Mouse (Mus musculus) liver, embryonic 12.5 days (tissue): Measurements from ENCODE around the gene Klhl20. TPM values are rescaled to one million over a fixed set of nuclear protein-coding genes. Genes with fewer than 3 reads are reported as not detected.

Experiments used
- ATAC-seq: fragments of 200-750 bp; cut with Nextera tagmentation; 2 replicates; pipeline ENCODE4 v1.8.0; 2017; ENCODE audit warnings: moderate number of reproducible peaks, mild to moderate bottlenecking, moderate library complexity
- H3K27ac ChIP-seq: fragments of 300-500 bp; sonication (generic); 2 replicates; pipeline ENCODE4 v1.5.1; 2016; ENCODE audit warnings: mild to moderate bottlenecking
- H3K27me3 ChIP-seq: fragments of 300-500 bp; sonication (generic); replicated peaks from 2 replicates; pipeline ENCODE4 v1.6.1; 2016; ENCODE audit warnings: mild to moderate bottlenecking, moderate library complexity
- H3K36me3 ChIP-seq: fragments of 300-500 bp; sonication (generic); 2 replicates; pipeline ENCODE4 v1.6.1; 2016; ENCODE audit warnings: mild to moderate bottlenecking, moderate library complexity
- H3K4me1 ChIP-seq: fragments of 300-500 bp; sonication (generic); 2 replicates; pipeline ENCODE4 v1.6.1; 2016
- H3K4me2 ChIP-seq: fragments of 300-500 bp; sonication (generic); 2 replicates; pipeline ENCODE4 v1.6.1; 2016; ENCODE audit warnings: mild to moderate bottlenecking, moderate library complexity
- H3K4me3 ChIP-seq: fragments of 300-500 bp; sonication (generic); 2 replicates; pipeline ENCODE4 v1.5.1; 2016; ENCODE audit warnings: mild to moderate bottlenecking, moderate library complexity
- H3K9ac ChIP-seq: fragments of 300-500 bp; sonication (generic); 2 replicates; pipeline ENCODE4 v1.6.1; 2016; ENCODE audit warnings: mild to moderate bottlenecking, moderate library complexity
- H3K9me3 ChIP-seq: fragments of 300-500 bp; sonication (generic); replicated peaks from 2 replicates; pipeline ENCODE4 v1.6.1; 2016; ENCODE audit warnings: mild to moderate bottlenecking, moderate library complexity
- WGBS: fragments of 180-500 bp; shearing (Covaris S2); methylation state at CpG from one replicate; pipeline ENCODE4 v1.1.7; 2016; ENCODE audit not compliant: insufficient replicate concordance; 5-methylcytosine and 5-hydroxymethylcytosine counted together
- polyA plus RNA-seq: library from polyadenylated mRNA; unstranded; fragments of >200 nt; fragmentation: Nextera tagmentation; extraction: Ambion mirVana; gene quantifications from 2 replicates; pipeline ENCODE4 v1.2.1, GENCODE M21; 2016

Gene Klhl20
- polyA plus RNA-seq, 1 experiment from 2014 or later = 9.6 TPM

- Histone ChIP-seq H3K27me3 (peaks cover 19% of the 10 kb centered on the region), H3K27ac (no peak overlapping the region), H3K4me1 (peaks cover 5% of the 10 kb centered on the region), H3K36me3 (no peaks in the 10 kb centered on the region), H3K4me2 (no peak overlapping the region), H3K9ac (no peak overlapping the region), H3K4me3 (no peak overlapping the region), H3K9me3 (no peaks in the 10 kb centered on the region)
- ATAC-seq = no peak
- WGBS = 65% methylated on average over 9 of the region's 9 CpGs
Observed at GRCm38 (mm10) chr1:161140026-161140762, 8.9 kb upstream of the Klhl20 start.

DNA sequence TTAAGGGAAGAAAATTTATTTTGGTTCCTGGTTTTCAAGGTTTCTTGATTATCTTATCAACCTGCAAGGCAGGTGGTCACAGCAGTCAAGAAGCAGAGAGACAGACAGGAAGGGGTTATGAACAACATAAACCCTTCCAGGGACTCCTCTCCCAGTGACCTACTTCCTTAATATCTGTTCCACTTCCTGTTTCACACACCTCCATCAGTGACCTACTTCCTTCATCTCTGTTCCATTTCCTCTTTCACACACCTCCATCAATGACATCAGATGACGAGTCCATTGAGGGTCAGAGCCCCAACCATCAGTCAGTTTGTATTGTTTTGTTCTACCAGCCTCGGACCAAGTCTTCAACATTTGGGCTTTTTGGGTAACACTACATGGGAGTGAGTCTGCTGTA is 8.2 kb upstream of the Klhl20 start:
- WGBS = 55% methylated on average over 2 of the region's 2 CpGs
- Histone ChIP-seq H3K4me3 (no peak overlapping the region), H3K4me2 (no peak overlapping the region), H3K36me3 (no peaks in the 10 kb centered on the region), H3K9ac (no peak overlapping the region), H3K9me3 (no peaks in the 10 kb centered on the region), H3K27ac (no peak overlapping the region), H3K27me3 (peaks cover 19% of the 10 kb centered on the region), H3K4me1 (peaks cover 5% of the 10 kb centered on the region)
- no peak for ATAC-seq

DNA sequence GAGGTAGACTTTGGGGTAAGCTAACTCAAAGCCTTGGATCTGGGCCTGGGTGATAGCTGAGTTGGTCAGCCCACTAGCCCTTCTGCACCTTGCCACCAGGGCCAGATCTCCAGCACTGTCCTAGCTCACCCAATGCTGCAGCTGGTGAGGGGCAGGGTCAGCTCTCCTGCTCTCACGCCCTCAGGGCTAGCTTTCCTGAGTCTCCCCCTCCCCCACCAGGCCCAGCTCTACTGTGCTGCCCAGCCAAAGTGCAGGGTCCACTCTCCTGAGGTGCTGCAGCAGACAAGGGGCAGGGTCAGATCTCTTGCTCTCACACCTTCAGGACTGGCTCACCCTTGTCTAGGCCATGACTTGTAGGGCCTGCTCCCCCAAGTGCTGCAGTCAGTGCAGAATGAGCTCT is 4.8 kb downstream of the Klhl20 start:
- H3K9me3 ChIP-seq = no peaks in the 10 kb centered on the region
- H3K4me2 ChIP-seq = no peak overlapping the region
- H3K4me3 ChIP-seq = no peak overlapping the region
- peak; percentile 8; the same call in 1 of the 2 replicates for ATAC-seq
- H3K9ac ChIP-seq = no peak overlapping the region
- H3K4me1 ChIP-seq = peaks cover 12% of the 10 kb centered on the region
- H3K27me3 ChIP-seq = no peaks in the 10 kb centered on the region
- WGBS = 31% methylated on average over 1 of the region's 1 CpGs
- peaks cover 13% of the 10 kb centered on the region for H3K36me3 ChIP-seq
- H3K27ac ChIP-seq = no peak overlapping the region

DNA sequence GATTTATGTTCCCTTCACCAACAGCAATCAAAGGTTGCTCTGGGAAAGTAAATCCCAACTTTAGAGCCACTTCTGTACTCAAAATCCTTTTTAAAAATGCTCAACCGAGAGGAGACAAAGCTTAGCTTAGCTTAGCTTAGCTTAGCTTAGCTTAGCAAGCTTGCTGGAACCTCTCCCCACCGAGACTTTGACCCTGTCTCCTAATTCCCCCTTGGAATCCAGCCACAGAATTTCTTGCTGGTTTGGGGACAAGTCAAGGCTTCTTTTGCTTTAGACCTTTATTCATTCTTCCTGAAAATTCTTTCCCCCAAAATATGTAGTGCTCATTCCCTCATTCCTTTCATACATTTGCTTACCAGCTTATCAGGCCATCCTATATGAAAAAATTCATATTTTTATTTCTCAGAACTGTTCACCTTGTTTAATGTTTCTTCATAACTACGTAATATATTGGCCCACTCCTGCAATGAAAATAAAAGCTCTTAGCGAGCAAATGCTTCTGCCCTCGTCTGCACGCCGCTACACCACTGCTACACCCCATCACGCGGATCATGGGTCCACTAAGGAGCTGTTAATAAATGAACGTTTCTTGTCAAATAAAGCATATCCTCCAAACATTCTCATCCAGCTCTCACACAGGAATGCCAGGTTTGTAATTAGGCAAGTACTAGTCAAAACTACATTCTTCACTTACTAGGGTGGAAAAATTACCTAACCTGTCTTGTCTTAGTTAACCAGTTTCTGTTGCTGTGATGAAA is 8.5 kb downstream of the Klhl20 start:
- no peak overlapping the region for H3K4me2 ChIP-seq
- 85% methylated on average over 10 of the region's 10 CpGs for WGBS
- no peaks in the 10 kb centered on the region for H3K9me3 ChIP-seq
- H3K9ac ChIP-seq = no peak overlapping the region
- H3K27me3 ChIP-seq = no peaks in the 10 kb centered on the region
- ATAC-seq = no peak
- H3K4me1 ChIP-seq = peaks cover 3% of the 10 kb centered on the region; the same call in 1 of the 2 replicates
- H3K36me3 ChIP-seq = peaks cover 11% of the 10 kb centered on the region
- H3K27ac ChIP-seq = no peak overlapping the region
- H3K4me3 ChIP-seq = no peak overlapping the region

DNA sequence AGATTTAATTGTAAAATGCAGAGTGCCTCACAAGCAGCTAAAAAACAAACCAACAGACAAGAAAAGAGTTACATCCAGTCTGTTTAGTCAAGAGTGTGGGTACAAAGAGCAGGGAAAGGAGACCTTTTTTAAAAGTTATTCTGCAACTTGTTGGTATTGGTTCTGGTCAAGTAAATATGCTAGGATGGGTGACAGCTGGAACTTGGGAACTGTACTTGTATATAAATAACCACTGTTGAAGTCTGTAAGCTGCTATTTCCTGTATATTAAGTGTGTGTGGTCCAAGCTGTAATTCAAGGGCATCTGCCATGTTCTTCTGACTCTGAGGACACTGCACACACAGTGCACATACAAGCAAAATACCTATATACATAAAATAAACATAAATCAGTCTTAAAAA is 16.7 kb downstream of the Klhl20 start:
- H3K36me3 ChIP-seq = peaks cover 3% of the 10 kb centered on the region
- H3K27me3 ChIP-seq = no peaks in the 10 kb centered on the region
- peaks cover 8% of the 10 kb centered on the region for H3K4me1 ChIP-seq
- H3K4me2 ChIP-seq = no peak overlapping the region
- no peak for ATAC-seq
- H3K9ac ChIP-seq = no peak overlapping the region
- no peaks in the 10 kb centered on the region for H3K9me3 ChIP-seq
- no peak overlapping the region for H3K4me3 ChIP-seq
- no peak overlapping the region for H3K27ac ChIP-seq

DNA sequence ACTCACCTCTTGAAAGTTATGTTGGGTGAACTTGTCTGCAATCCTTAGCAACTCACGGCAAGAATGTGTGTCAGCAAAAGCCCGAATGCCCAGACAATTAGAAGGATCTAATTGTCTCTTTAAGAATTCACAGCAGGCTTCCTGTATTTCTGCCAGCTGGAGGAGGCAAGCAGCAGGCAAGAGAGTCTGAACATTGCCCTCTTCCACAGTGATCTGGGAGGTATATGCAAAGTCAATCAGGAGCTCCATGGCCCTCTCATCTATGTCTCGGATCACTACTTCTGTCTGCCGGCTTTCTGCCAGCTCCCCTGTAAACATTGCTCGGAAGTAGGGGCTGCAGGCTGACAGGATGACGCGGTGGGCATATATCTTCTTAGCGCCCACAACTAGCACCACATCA is 22.1 kb downstream of the Klhl20 start:
- H3K27me3 ChIP-seq = no peaks in the 10 kb centered on the region
- H3K4me3 ChIP-seq = no peak overlapping the region
- no peaks in the 10 kb centered on the region for H3K4me1 ChIP-seq
- H3K27ac ChIP-seq = no peak overlapping the region
- no peaks in the 10 kb centered on the region for H3K9me3 ChIP-seq
- no peak for ATAC-seq
- no peak overlapping the region for H3K9ac ChIP-seq
- H3K4me2 ChIP-seq = no peak overlapping the region
- H3K36me3 ChIP-seq = peaks cover 30% of the 10 kb centered on the region
- WGBS = 84% methylated on average over 8 of the region's 8 CpGs

DNA sequence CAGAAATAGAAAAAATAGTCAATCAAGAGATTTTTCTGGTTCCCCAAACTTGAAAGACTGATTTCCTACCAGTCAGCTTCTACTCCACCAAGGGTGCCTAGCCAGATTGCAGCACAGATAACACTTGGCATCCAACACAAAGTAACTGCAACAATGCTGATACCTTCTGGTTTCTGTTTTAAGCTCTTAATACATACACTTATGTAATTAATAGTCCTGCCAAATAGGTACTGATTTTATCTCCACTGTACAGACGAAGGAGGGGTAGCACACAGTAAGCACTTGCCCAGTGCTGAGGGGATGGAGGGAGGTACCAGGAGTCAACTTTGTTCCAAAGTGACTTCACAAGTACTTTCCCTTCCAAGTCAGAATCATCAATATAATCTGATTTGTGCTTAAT is 27.5 kb downstream of the Klhl20 start:
- Histone ChIP-seq H3K27me3 (no peaks in the 10 kb centered on the region), H3K9ac (no peak overlapping the region), H3K4me3 (no peak overlapping the region), H3K27ac (no peak overlapping the region), H3K4me2 (no peak overlapping the region), H3K9me3 (no peaks in the 10 kb centered on the region), H3K4me1 (peaks cover 16% of the 10 kb centered on the region), H3K36me3 (peaks cover 41% of the 10 kb centered on the region)
- no peak for ATAC-seq
- 50% methylated on average over 1 of the region's 1 CpGs for WGBS

DNA sequence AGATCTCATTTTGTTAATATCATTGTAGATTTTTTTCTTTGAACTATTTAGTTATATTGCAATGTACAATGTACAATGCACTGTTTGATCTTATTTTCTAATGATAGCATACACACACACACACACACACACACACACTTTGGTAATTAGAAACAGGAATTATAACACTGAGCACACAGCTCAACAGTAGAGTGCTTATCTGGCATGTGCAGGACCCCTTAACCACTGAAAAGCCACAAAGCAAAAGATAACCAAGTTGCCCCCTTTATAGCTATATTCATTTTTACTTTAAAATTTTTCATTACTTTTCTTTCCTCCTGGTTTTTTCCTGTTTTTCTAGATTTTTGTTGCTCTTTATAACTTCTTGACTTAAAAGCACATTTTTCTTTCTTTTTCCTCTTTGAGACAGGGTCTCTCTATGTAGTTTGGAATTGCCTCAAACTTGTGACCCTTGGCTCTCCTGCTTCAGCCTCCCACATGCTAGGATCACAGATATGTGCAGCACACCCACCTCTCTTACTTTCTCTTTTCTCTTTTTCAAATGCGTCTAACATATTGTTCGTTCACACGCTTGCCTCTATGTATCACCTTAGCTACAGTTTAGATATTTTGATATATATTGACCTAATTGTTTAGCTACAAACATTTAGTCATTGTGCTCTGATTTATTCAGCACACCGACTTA is 31.4 kb downstream of the Klhl20 start:
- Histone ChIP-seq H3K4me1 (peaks cover 16% of the 10 kb centered on the region), H3K9ac (no peak overlapping the region), H3K27ac (peak overlapping the region; percentile 46), H3K4me3 (no peak overlapping the region), H3K4me2 (peak overlapping the region; percentile 42), H3K9me3 (no peaks in the 10 kb centered on the region), H3K36me3 (peaks cover 47% of the 10 kb centered on the region), H3K27me3 (no peaks in the 10 kb centered on the region)
- WGBS = 35% methylated on average over 4 of the region's 4 CpGs
- peak; percentile 92 for ATAC-seq

- H3K9ac ChIP-seq = no peak overlapping the region
- H3K4me1 ChIP-seq = peaks cover 33% of the 10 kb centered on the region
- H3K27ac ChIP-seq = no peak overlapping the region
- no peak overlapping the region for H3K4me2 ChIP-seq
- H3K36me3 ChIP-seq = peaks cover 84% of the 10 kb centered on the region
- WGBS = 80% methylated on average over 3 of the region's 3 CpGs
- no peaks in the 10 kb centered on the region for H3K27me3 ChIP-seq
- ATAC-seq = no peak
- H3K4me3 ChIP-seq = no peak overlapping the region
- no peaks in the 10 kb centered on the region for H3K9me3 ChIP-seq
Observed at GRCm38 (mm10) chr1:161077243-161077642, 54.1 kb downstream of the Klhl20 start.

GRCm38 (mm10) chr1:161076238-161076637 is 55.1 kb downstream of the Klhl20 start:
- peaks cover 76% of the 10 kb centered on the region for H3K36me3 ChIP-seq

DNA sequence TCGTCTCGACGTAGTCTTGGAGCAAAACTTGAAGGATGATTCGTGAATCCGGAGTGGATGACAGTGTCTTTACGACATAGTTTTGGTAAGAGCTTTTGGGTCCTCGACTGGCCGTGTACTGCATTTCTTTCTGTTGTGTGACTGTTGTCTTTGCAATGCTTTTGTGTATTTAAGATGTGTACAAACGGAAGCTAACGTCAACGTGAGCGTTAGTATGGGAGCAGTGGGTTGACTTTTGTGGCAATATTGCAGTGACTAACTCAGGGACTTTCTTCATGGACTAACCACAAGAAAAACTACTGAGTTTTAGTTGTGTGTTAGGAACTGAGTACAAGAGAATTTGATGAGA is 60.1 kb downstream of the Klhl20 start:
- peak overlapping the region; percentile 83 for H3K9ac ChIP-seq
- no peaks in the 10 kb centered on the region for H3K27me3 ChIP-seq
- H3K4me1 ChIP-seq = peaks cover 43% of the 10 kb centered on the region
- peak overlapping the region; percentile 71 for H3K4me3 ChIP-seq
- H3K9me3 ChIP-seq = no peaks in the 10 kb centered on the region
- peak overlapping the region; percentile 90 for H3K4me2 ChIP-seq
- under 1% methylated on average over 12 of the region's 12 CpGs for WGBS
- ATAC-seq = no peak
- H3K27ac ChIP-seq = peak overlapping the region; percentile 79
- H3K36me3 ChIP-seq = peaks cover 33% of the 10 kb centered on the region

More at GRCm38 (mm10) chr1:161076238-161076637, 55.1 kb downstream of the Klhl20 start:
- Histone ChIP-seq H3K4me2 (no peak overlapping the region), H3K9ac (no peak overlapping the region), H3K27me3 (no peaks in the 10 kb centered on the region), H3K4me1 (peaks cover 36% of the 10 kb centered on the region), H3K4me3 (no peak overlapping the region), H3K27ac (no peak overlapping the region), H3K9me3 (no peaks in the 10 kb centered on the region)
- WGBS = 76% methylated on average over 6 of the region's 6 CpGs
- ATAC-seq = no peak
